Mouse (Mus musculus) fat pad, adult 2 months (tissue): Measurements from ENCODE around the gene Med26.
A peak's percentile ranks its signal among the peaks of the same experiment; 100 is the strongest.

ENCODE experiments used
- DNase-seq: peaks from one replicate; pipeline ENCODE4 v3.0.0-alpha.2; 2011; ENCODE audit warnings: low read depth, low spot score; ENCODE audit errors: extremely low read depth

Gene Med26

GRCm38 (mm10) chr8:72548644-72549313, 709 bp upstream of the Med26 start:
- DNase-seq: no peak

- no peak for DNase-seq
Measured at GRCm38 (mm10) chr8:72547122-72547801, 808 bp downstream of the Med26 start.

- no peak for DNase-seq
Measured at GRCm38 (mm10) chr8:72539234-72539633, 8.8 kb downstream of the Med26 start.

GRCm38 (mm10) chr8:72534888-72535287, 13.2 kb downstream of the Med26 start:
- no peak for DNase-seq

- no peak for DNase-seq
Measured at GRCm38 (mm10) chr8:72532103-72532502, 16.0 kb downstream of the Med26 start.

GRCm38 (mm10) chr8:72521888-72522287, 26.2 kb downstream of the Med26 start:
- no peak for DNase-seq

- no peak for DNase-seq
Measured at GRCm38 (mm10) chr8:72517421-72517988, 30.6 kb downstream of the Med26 start.

- DNase-seq: no peak
Measured at GRCm38 (mm10) chr8:72513158-72513557, 34.9 kb downstream of the Med26 start.

GRCm38 (mm10) chr8:72512648-72513047, 35.4 kb downstream of the Med26 start:
- DNase-seq: no peak

GRCm38 (mm10) chr8:72507505-72507904, 40.6 kb downstream of the Med26 start:
- no peak for DNase-seq

GRCm38 (mm10) chr8:72504637-72505314, 43.3 kb downstream of the Med26 start:
- DNase-seq: no peak

- no peak for DNase-seq
Measured at GRCm38 (mm10) chr8:72504137-72504536, 43.9 kb downstream of the Med26 start.

GRCm38 (mm10) chr8:72500521-72500931, 47.5 kb downstream of the Med26 start:
- no peak for DNase-seq

- DNase-seq: no peak
Measured at GRCm38 (mm10) chr8:72499521-72500284, 48.4 kb downstream of the Med26 start.

- no peak for DNase-seq
Measured at GRCm38 (mm10) chr8:72498527-72498926, 49.5 kb downstream of the Med26 start.

- no peak for DNase-seq
Measured at GRCm38 (mm10) chr8:72497911-72498310, 50.2 kb downstream of the Med26 start.

- no peak for DNase-seq
Measured at GRCm38 (mm10) chr8:72496217-72496616, 51.9 kb downstream of the Med26 start.

GRCm38 (mm10) chr8:72495411-72496111, 52.5 kb downstream of the Med26 start:
- DNase-seq: no peak

GRCm38 (mm10) chr8:72493381-72493780, 54.7 kb downstream of the Med26 start:
- no peak for DNase-seq

- peak; percentile 75 for DNase-seq
Measured at GRCm38 (mm10) chr8:72492622-72493081, 55.4 kb downstream of the Med26 start.
